Mouse (Mus musculus): ENCODE measurements around the gene Pusl1.

Pusl1 gene

DNA sequence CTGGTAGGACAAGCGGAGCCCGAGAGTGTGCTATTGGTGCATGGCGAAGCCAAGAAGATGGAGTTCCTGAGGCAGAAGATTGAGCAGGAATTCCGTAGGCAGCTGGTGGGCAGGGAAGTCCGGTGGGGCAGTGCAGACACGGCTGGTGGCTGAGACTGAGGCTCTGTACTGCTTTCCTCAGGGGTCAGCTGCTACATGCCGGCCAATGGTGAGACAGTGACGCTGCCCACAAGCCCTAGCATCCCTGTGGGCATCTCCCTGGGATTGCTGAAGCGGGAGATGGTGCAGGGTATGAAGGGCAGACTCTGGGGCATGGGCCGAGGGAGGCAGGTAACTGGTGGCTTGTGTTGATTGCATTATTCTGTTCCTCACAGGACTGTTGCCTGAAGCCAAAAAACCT is 3.9 kb downstream of the Pusl1 start:
- DNase-seq (ENCODE audit: low spot score in 2 of 2), result no peak

- DNase-seq (ENCODE audit: low spot score in 2 of 2), result no peak
Measured at GRCm38 (mm10) chr4:155886330-155886729, 5.3 kb downstream of the Pusl1 start.

DNA sequence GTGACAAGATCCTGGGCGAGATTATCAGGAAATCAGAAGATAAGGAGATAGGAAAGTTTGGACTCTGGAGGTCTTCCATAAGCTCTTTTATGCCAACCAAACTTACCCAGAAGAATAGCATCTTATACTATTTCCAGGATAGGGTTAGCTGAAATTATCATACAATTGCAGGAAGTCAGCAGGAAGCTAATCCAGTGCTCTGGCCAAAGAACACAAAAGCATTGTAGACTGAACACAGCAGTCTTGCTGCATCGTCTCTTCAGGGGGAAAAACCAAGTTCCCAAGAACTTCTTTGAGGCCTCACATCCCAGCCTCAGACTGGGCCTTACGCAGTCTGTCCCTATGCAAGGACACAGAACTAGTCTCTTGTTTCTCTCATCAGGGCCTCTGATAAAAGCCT is 8.0 kb downstream of the Pusl1 start:
- DNase-seq (ENCODE audit: low spot score in 2 of 2), result no peak

- DNase-seq (ENCODE audit: low spot score in 2 of 2), result no peak
Measured at GRCm38 (mm10) chr4:155871404-155871803, 20.2 kb downstream of the Pusl1 start.

DNA sequence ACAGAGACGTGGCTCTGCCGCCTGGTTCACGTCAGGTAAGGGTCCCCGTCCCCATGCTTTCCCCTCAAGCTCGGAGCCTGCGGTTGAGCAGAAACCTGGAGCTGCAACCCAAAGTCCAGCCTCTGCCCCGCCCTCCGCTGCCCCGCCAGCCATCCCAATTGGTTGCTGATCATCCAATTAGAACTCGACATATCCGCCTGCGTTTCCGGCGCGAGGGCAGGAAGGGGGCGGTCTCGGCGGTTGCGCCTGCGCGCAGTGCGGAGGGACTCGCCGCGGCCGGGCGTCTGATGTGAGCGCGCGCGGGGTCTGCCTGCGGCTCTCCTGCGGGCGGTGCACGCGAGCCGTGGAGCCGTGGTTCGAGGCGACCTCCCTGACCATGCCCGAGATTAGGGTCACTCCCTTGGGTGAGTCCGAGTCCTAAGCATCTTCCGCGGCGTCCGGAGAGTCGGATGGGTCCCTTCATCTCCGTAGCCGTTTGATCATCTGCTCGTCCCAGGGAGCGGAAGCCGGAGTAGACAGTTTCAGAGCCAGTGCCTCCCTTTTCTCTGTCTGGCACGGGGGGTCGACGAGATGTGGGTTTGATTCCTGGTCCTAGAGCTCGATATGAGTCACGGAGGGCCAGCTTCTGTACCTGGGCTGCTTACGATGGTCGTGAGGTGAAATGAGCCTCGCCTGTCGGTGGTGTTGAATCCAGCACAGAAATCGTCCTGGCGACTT is 22.1 kb downstream of the Pusl1 start, which contains the start of the genes Cptp and Ints11:
TSS of gene Cptp (minus strand) at position 124 of the 717 bp plus-strand sequence.
TSS of gene Ints11 (plus strand) at position 230 of the 717 bp plus-strand sequence.
- DNase-seq (ENCODE audit: low spot score in 2 of 2), result peak; percentile 95 to 97

- DNase-seq (ENCODE audit: low spot score in 2 of 2), result no peak
Measured at GRCm38 (mm10) chr4:155868614-155869298, 22.8 kb downstream of the Pusl1 start.

GRCm38 (mm10) chr4:155863001-155863400 is 28.6 kb downstream of the Pusl1 start, which contains the start of gene Tas1r3:
Gene Tas1r3 (minus strand): TSS chr4:155863362.
- DNase-seq (ENCODE audit: low spot score in 2 of 2), result no peak

DNA sequence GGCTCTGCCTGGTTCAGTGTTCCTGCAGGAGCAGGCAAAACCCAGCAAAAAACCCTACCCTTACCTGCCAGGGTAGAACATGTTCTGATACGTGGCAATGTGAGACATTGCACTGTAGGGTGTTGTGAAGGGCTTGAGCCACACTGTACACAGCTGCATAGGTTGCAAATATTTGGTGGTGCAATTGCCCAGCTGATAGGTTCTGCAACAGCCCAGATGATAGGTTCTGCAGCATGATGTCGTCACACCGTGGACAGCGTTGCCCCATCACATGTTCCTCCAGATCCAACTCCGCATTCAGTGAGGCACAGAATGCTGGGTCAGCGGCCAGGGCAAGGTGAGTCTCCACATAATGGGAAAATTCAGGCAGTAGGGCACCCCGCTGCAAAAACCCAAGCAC is 29.8 kb downstream of the Pusl1 start:
- DNase-seq (ENCODE audit: low spot score in 2 of 2), result no peak

DNA sequence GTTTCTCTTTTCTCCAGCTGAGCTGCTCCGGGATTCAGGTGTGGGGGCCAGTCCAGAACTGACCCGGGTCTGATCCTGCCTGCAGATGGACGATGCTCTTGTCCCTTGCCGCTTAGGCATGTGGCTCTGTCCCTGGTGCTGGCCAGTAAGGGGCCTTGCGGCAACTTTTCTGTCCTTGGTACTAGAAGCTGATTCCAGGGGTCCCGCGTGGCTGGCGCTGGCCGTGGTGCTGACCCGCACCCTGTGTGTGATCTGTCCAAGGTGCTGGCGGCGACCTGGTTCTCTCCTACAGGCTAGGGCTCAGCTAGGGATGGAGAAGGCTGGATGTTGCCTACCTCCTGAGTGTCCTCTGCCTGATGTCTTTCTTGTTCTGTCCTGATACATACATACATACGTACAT is 32.3 kb downstream of the Pusl1 start:
- DNase-seq (ENCODE audit: low spot score in 2 of 2), result no peak

- no peak for DNase-seq (ENCODE audit: low spot score in 2 of 2)
Measured at GRCm38 (mm10) chr4:155856881-155857280, 34.7 kb downstream of the Pusl1 start.

GRCm38 (mm10) chr4:155856071-155856470 is 35.5 kb downstream of the Pusl1 start:
- DNase-seq (ENCODE audit: low spot score in 2 of 2), result no peak

DNA sequence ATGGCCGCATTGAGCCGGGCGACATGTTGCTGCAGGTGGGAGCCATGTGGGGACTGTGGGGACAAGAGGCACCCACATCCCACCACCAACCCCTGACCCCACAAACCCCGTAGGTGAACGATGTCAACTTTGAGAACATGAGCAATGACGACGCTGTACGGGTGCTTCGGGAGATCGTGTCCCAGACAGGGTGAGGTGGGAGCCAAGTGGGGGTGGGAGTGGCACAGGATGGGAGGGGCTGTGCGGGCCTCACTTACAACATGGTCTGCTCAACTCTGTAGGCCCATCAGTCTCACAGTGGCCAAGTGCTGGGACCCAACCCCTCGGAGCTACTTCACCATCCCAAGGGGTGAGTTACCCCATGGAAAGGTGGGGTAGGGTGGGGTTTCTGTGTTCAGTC is 36.6 kb downstream of the Pusl1 start:
- no peak for DNase-seq (ENCODE audit: low spot score in 2 of 2)

GRCm38 (mm10) chr4:155853421-155853820 is 38.2 kb downstream of the Pusl1 start:
- no peak for DNase-seq (ENCODE audit: low spot score in 2 of 2)

GRCm38 (mm10) chr4:155851951-155852411 is 39.6 kb downstream of the Pusl1 start:
- no peak for DNase-seq (ENCODE audit: low spot score in 2 of 2)

DNA sequence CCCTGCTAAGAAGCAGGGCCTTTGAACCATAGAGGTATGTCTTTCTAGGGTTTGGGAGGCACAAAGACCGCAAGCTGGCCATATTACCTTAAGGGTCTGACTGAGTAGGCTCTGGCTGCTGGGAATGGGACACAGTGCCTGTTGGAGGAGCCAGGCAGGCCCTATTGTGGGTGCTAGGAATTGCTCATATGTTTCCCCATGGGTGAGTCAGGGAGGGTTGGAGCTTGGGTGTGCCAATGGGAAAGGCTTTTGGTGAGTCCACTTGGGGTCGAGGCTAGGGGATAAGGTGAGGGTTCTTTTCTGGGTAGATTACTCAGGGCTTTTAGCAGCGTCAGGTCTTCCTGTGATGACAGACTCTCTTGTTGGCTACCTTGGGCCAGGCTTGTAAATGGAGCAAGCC is 40.2 kb downstream of the Pusl1 start:
- DNase-seq (ENCODE audit: low spot score in 2 of 2), result no peak

DNA sequence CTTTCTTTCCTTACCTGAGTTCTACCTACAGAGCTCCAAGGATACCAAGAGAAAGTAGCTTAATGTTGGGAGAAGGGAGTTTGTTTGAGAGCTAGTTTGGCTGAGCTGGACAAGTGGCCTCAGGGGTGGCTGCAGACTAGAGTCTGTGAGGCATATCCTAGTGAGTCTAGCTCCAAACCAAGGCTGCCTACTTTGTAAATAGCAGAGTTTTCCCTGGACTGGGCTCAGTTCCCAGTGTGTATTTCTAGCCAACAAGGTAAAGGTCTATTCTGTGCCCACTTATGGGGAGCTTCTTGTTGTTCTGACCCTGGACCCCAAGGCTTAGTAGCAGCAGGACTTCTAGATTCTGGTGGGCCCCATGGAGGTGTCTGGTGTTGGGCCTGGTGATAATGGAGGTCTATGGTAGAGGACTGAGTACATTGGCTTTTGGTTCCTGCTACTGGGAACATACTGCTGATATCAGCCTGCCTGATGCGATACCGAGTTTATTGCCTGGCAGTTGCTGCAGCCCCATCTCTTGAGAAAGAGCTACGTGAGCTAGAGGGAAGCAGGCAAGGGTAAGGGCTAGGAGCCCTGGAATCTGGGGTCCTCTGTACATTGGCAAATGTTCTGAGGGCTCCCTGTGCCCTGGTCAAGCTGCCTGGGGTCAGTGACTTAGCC is 41.7 kb downstream of the Pusl1 start:
- no peak for DNase-seq (ENCODE audit: low spot score in 2 of 2)

- DNase-seq (ENCODE audit: low spot score in 2 of 2), result no peak
Measured at GRCm38 (mm10) chr4:155849391-155849790, 42.2 kb downstream of the Pusl1 start.

- no peak for DNase-seq (ENCODE audit: low spot score in 2 of 2)
Measured at GRCm38 (mm10) chr4:155848434-155849095, 43.0 kb downstream of the Pusl1 start.

- no peak for DNase-seq (ENCODE audit: low spot score in 2 of 2)
Measured at GRCm38 (mm10) chr4:155847591-155848352, 43.8 kb downstream of the Pusl1 start.

GRCm38 (mm10) chr4:155846871-155847578 is 44.6 kb downstream of the Pusl1 start, which contains the start of gene Dvl1:
Gene Dvl1 (plus strand): TSS chr4:155847402.
- DNase-seq (ENCODE audit: low spot score in 2 of 2), result peak; percentile 86 to 92

Data from right cerebral cortex, adult 2 months (tissue).